In the genomic region with DNA sequence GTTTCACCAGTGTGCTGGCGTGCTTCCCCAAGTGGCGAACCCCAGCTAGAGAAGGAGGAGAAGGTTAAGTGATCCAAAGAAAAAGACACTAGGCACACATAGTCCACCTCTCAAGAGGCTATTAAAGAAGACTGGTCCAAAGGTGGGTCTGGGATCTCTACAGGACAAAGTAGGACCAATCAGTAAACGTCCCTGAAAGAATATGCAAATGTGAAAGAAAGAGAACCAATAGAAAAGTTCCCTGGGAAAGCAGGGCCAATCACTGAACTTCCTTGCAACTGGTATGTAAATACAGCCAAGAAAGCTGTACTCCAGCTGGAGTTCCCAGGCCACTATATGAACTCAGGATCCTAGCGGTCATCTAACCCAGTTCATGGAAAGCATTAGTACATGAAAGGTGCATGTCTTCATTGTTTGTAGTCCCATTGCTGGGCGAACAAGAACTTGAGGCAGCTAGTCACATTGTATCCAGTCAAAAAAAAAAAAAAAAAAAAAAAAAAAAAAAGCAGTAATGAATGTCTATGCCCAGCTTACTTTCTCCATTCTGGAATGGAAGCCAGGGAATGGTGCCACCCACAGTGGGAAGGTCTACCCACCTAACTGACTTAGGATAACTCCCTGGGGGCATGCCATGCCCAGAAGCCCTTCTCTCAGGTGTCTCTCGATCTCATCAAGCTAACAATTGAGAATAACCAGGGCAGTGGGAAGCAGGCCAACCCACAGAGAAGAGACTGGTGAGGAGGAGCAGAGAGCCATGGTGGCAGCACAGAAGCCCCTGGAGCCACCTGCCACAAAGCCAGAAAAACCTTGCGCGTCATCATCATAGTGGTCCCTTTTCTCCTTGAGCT, we compare ENCODE assay signal across 15 mouse cellular contexts.
DNase-seq lines count a peak whose midpoint lies in the region; ATAC-seq and TF ChIP-seq lines count a peak whose summit lies in the region.
"Had no signal": no experiment of that assay in that cellular context is flagged by ENCODE, and none has a peak within 500 bp of the region (broad histone marks: within the 10 kb centered on the region; RNA-seq: fewer than 3 reads in every experiment).

No protein-coding gene starts in this region.

- no peaks in the 10 kb centered on the region for H3K9me3 ChIP-seq in hindbrain, embryonic 13.5 days
- no peaks in the 10 kb centered on the region for H3K9me3 ChIP-seq in stomach, postnatal 0 days (ENCODE audit: control insufficient read depth, low read length)
- no peaks in the 10 kb centered on the region for H3K9me3 ChIP-seq in embryonic facial prominence, embryonic 10.5 days
- H3K9me3 ChIP-seq: G1E; stomach, embryonic 15.5 days had no signal

- no peak for ATAC-seq in hindbrain, embryonic 13.5 days (ENCODE audit: low FRiP score)
- 0 out of 2 replicates have a peak, but pooled peaks have one; percentile 22 for ATAC-seq in stomach, postnatal 0 days (ENCODE audit: low FRiP score, low TSS enrichment)

- WGBS in hindbrain, embryonic 13.5 days = 80% methylated on average over 8 of the region's 8 CpGs
- 86% methylated on average over 8 of the region's 8 CpGs for WGBS in stomach, postnatal 0 days
- WGBS in embryonic facial prominence, embryonic 10.5 days = 88% methylated on average over 8 of the region's 8 CpGs

- no peak for TF ChIP-seq CTCF in stomach, postnatal 0 days (IDR thresholded peaks at IDR 0.05; ENCODE audit: low read depth)

- DNase-seq in kidney, adult 9 months = peak; percentile 31
- DNase-seq in kidney, postnatal 25 days = no peak
- peak; percentile 30 for DNase-seq in thymus, postnatal 4 days
- no peak for DNase-seq in thymus, postnatal 10 days (ENCODE audit: low spot score in 2 of 2)
- no peak for DNase-seq in stomach, postnatal 0 days (ENCODE audit: low spot score)
- DNase-seq in kidney, postnatal 4 days = no peak
- DNase-seq in embryonic facial prominence, embryonic 10.5 days (ENCODE audit: low spot score) = no peak
- DNase-seq: cerebellum, adult 9-10 months; heart, adult 11 months; heart, postnatal 36 days; right cerebral cortex, postnatal 25 days had no signal

- H3K36me3 ChIP-seq in hindbrain, embryonic 13.5 days = peaks cover 3% of the 10 kb centered on the region; the same call in 1 of the 2 replicates
- H3K36me3 ChIP-seq in stomach, postnatal 0 days (ENCODE audit: control insufficient read depth, insufficient read depth, low read length) = no peaks in the 10 kb centered on the region
- peaks cover 45% of the 10 kb centered on the region for H3K36me3 ChIP-seq in embryonic facial prominence, embryonic 10.5 days (replicated peaks)
- H3K36me3 ChIP-seq: stomach, embryonic 15.5 days had no signal

- no peaks in the 10 kb centered on the region for H3K27me3 ChIP-seq in hindbrain, embryonic 13.5 days
- no peaks in the 10 kb centered on the region for H3K27me3 ChIP-seq in stomach, postnatal 0 days (ENCODE audit: control insufficient read depth, insufficient read depth, low read length)
- no peaks in the 10 kb centered on the region for H3K27me3 ChIP-seq in embryonic facial prominence, embryonic 10.5 days (replicated peaks; ENCODE audit: low read depth, poor library complexity, severe bottlenecking)
- H3K27me3 ChIP-seq: stomach, embryonic 15.5 days had no signal

- peaks cover 74% of the 10 kb centered on the region for H3K4me1 ChIP-seq in hindbrain, embryonic 13.5 days (replicated peaks)
- no peaks in the 10 kb centered on the region for H3K4me1 ChIP-seq in stomach, postnatal 0 days (replicated peaks; ENCODE audit: control insufficient read depth, insufficient read depth)
- H3K4me1 ChIP-seq in embryonic facial prominence, embryonic 10.5 days = peaks cover 57% of the 10 kb centered on the region

- no peak overlapping the region for H3K9ac ChIP-seq in hindbrain, embryonic 13.5 days
- H3K9ac ChIP-seq in stomach, postnatal 0 days (ENCODE audit: low read length) = no peak overlapping the region
- H3K9ac ChIP-seq: stomach, embryonic 15.5 days had no signal

- H3K27ac ChIP-seq in hindbrain, embryonic 13.5 days = 0 out of 2 replicates have a peak overlapping the region, but pooled peaks have one; percentile 55
- no peak overlapping the region for H3K27ac ChIP-seq in stomach, postnatal 0 days (replicated peaks)
- no peak overlapping the region for H3K27ac ChIP-seq in embryonic facial prominence, embryonic 10.5 days (replicated peaks)
- H3K27ac ChIP-seq: stomach, embryonic 15.5 days had no signal

- H3K4me3 ChIP-seq in hindbrain, embryonic 13.5 days = no peak overlapping the region
- no peak overlapping the region for H3K4me3 ChIP-seq in stomach, postnatal 0 days (ENCODE audit: low read depth, low read length)
- no peak overlapping the region for H3K4me3 ChIP-seq in embryonic facial prominence, embryonic 10.5 days
- H3K4me3 ChIP-seq: stomach, embryonic 15.5 days had no signal

- no peak for TF ChIP-seq EP300 in stomach, postnatal 0 days (optimal IDR thresholded peaks at IDR 0.05)

- H3K4me2 ChIP-seq in hindbrain, embryonic 13.5 days = no peak overlapping the region
- no peak overlapping the region for H3K4me2 ChIP-seq in stomach, postnatal 0 days (replicated peaks; ENCODE audit: low read depth)
- H3K4me2 ChIP-seq: midbrain, embryonic 11.5 days; stomach, embryonic 15.5 days had no signal

Comparison
In these comparisons a context has a peak if more than half of its experiments do, and no peak if none do; other contexts are left out.
1. DNase-seq: peak in kidney, adult 9 months (single experiment) and thymus, postnatal 4 days (single experiment); none in kidney, postnatal 25 days (0 of 2), thymus, postnatal 10 days (0 of 2), stomach, postnatal 0 days (single experiment), kidney, postnatal 4 days (0 of 2) and embryonic facial prominence, embryonic 10.5 days (single experiment).